Mouse (Mus musculus): ENCODE measurements at regions not wholly inside any gene's neighbourhood (a gene's known extent, or its start where the extent isn't known, plus 50 kb on each side); places are given as distances from the start of the nearest gene placed in this dataset.

DNA sequence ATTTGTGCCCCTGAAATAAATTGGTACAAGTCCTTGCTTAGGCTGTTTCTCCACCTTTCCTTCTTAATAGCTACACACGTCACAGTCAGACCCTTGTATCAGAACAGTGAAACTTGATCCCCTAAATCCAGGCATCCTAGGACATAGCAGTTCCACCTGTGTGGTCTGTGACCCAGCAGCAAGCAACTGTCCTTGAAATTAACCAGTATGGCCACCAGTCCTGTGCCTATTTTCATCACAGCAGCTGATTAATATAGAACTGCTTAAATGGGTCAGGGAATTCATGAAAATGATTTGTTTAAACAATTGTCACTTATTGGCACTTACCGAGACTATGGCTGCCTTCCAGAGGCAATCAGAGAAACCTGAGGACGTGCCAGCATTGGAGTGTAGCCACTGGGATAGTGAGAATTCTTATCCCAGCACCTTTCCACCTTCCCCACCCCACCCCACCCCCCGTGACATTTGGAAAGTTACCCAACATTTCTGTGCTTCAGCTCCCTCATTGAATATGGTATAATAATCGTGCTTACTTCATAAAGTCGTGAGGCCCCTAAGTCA, 135.4 kb upstream of the Cdkn2b start:
- TF ChIP-seq CTCF (IDR thresholded peaks at IDR 0.05; ENCODE audit: insufficient read depth, low read depth, low read length): no peak
- no peak for TF ChIP-seq POLR2A (IDR thresholded peaks at IDR 0.05; ENCODE audit: insufficient read depth, low read depth, low read length)

All from olfactory bulb, adult 2 months (tissue).